Mouse (Mus musculus) brain, embryonic 14.5 days (tissue): ENCODE results near the gene Kcnh1. TPM values are rescaled to one million over a fixed set of nuclear protein-coding genes. Genes with fewer than 3 reads are reported as not detected.

ENCODE experiments used
- DNase-seq: peaks from one replicate; pipeline ENCODE4 v3.0.0-alpha.2; 2011; ENCODE audit warnings: low read depth
- CTCF ChIP-seq: fragments of 200-500 bp; IDR thresholded peaks from 2 replicates; pipeline ENCODE4 v1.5.1; 2012; ENCODE audit warnings: inconsistent platforms, mild to moderate bottlenecking, moderate library complexity, borderline replicate concordance; ENCODE audit not compliant: insufficient read depth, insufficient read length; ENCODE audit errors: extremely low read depth
- POLR2A ChIP-seq: fragments of 200-500 bp; IDR thresholded peaks from 2 replicates; pipeline ENCODE4 v1.6.1; 2012; ENCODE audit warnings: mild to moderate bottlenecking, inconsistent platforms, borderline replicate concordance; ENCODE audit not compliant: poor library complexity, insufficient read depth, insufficient read length, severe bottlenecking; ENCODE audit errors: extremely low read depth
- polyA plus RNA-seq: library from polyadenylated mRNA; depleted of rRNA; stranded (reverse); fragments of >200 nt; gene quantifications from 2 replicates; pipeline ENCODE4 v1.2.3, GENCODE M21; 2012

Kcnh1 gene
- polyA plus RNA-seq, 1 experiment, result 3.3 TPM

DNA sequence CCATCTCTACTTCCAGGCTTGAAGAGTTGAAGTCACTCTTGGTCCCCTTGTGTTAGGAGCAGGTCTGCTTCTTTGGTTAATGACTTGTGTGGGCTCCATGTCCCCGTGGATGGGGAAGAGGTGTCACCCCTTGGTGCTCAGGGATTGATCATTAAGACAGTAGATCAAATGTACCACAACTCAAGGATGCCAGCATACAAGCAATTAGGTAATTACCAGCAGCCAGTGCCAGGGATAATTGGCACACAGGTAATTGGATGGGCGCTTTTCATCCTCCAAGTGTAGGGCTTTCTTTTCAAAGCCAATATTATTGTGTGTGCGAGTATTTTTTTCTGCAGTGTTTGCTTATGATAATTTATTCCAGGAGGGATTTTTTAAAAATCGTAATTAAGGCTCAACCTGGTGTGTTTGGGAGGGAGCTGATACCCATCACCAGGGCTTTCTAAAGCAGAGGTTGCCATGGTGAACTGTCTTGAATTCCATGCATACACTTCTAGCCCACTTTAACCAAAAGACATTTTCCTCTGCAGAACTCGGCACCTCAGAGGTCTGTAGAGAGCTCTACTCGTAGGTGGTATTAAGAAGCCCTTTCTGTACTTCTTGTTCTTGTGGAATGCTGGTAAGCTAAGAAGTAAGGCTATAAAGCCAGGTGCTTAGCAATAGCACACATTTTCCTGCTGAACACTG is 248.7 kb downstream of the Kcnh1 start:
- TF ChIP-seq POLR2A (no peak), CTCF (no peak)
- DNase-seq, result peak; percentile 71

GRCm38 (mm10) chr1:192442772-192443445 is 252.3 kb downstream of the Kcnh1 start:
- DNase-seq, result no peak
- TF ChIP-seq CTCF (no peak), POLR2A (no peak)

DNA sequence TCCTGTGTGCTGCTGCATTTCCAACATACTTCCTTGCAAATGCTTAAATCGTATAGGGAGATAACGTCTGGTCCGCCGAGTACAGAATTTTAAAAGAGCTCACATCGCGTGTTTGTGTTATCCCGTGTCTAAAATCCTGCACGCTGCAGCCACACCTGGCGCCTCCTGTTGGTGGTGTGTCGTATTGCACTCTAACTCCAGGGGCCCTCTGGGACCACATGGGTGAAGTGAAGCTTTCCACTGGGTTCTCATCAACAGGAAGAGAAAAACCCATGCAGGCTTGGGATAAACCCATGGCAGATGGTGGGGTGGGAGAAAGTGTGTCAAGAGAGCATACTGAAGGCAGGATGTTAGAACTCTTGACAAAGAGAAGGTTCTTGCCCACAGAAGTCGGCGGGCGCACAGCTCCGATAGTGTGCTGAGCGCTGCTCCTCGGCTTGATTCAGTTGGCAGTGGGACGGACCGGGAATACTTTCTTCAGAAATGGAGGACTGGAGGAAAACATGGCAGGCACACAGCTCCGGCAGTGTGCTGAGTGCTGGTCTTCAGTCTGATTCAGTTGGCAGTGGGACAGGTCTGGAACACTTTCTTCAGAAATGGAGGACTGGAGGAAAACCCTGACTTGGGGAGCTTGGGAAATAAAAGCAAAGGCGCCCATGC is 253.6 kb downstream of the Kcnh1 start:
- DNase-seq, result peak; percentile 57
- TF ChIP-seq POLR2A (no peak), CTCF (peak; percentile 59)

DNA sequence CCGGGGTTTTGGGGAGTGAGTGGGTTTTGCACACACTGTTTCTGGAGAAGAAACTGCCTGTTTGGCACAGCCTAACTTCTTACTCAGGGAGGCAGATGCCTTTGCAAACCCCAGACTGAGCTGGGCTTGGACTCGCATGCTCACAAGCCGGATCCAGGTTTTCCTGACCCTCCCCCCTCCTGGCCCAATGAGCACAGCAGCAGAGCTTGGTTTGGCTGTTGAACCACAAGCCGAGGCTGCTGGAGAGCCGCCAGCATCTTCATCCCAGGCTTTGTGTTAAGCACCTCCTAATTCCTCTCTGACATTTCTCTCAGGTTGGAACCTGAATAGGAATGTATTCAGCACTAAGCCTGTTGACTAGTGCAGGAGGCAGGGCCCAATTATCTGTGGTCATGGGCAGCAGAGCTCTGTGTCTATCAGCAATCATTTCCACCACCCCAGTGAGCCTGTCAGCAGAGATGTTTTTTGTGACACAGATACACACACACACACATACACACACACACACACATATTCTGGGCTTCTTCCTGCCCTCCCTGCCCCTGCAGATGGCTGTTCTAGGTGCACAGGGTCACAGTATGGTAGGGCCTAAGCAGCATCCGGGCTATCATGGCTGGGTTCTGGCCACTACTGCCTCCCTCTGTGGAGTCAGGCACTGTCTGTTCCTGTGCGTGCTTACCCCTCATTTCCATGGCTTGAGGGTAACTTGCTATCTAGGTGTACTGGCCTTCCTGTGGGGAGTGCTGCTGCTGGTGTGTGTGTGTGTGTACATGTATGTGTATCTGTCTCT is 254.3 kb downstream of the Kcnh1 start:
- TF ChIP-seq POLR2A (no peak), CTCF (no peak)

GRCm38 (mm10) chr1:192446158-192446557 is 255.6 kb downstream of the Kcnh1 start:
- DNase-seq, result no peak
- no peak for TF ChIP-seq POLR2A

More for the DNA sequence above, 254.3 kb downstream of the Kcnh1 start:
- peak; percentile 97 for DNase-seq

DNA sequence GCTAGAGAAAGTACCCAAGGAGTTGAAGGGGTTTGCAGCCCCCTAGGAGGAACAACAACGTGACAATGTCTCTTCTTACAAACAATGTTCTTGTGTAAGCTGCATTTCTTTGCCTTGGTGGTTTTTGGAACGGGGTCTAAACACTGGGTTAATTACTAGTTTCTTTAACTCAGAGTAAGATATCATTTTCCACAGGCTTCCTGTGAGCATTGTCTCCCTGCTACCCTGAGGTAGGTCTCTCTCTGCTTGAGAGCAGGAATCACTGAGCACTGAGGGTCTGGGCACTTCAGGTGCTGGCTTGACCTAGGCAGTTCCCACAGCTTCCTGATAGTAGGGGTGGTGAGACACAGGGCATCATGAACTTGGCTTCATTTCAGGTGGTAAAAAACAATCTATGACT is 257.1 kb downstream of the Kcnh1 start:
- no peak for DNase-seq
- TF ChIP-seq POLR2A (no peak), CTCF (no peak)

GRCm38 (mm10) chr1:192448512-192448911 is 257.9 kb downstream of the Kcnh1 start:
- no peak for TF ChIP-seq CTCF
- no peak for TF ChIP-seq POLR2A

DNA sequence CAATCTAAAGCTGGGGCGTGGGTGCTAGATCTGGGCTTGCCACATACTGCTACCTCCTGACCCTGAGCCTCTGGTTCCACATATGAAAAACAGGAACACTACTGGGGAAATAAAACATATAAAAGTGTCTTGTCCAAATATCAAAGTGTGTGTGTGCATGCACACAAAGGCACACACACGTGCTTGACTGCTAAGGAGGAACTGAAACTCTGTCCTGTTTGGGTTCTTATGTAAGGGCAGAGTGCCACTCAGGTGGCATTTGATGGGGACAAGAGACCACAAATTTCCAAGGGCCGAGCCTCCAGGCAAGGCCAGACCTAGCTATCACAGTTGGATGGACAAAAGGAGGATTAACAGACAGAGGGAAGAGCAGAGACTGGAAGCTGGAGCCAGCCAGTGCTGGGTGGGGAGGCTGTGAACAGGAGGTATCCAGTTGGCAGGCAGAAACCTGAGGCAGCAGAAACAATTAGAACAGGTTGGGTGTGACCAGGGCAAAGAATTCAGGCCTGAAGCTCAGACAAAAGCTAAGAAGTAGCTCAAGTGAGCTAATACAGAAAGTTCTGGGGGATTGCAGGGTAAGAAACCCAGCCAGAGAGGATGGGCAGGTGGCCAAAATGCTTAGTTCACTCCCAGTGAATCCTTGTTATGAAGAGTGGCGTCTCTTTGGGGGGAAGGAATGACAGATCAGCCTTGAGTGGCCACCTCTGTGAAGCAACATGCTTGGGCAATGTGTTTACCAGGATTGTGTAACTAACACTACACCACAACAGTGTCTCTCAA is 259.2 kb downstream of the Kcnh1 start:
- TF ChIP-seq POLR2A (no peak), CTCF (no peak)
- DNase-seq, result peak; percentile 54

More at GRCm38 (mm10) chr1:192448512-192448911, 257.9 kb downstream of the Kcnh1 start:
- no peak for DNase-seq

- DNase-seq, result no peak
- TF ChIP-seq CTCF (no peak), POLR2A (no peak)
These were observed 259.9 kb downstream of the Kcnh1 start for GRCm38 (mm10) chr1:192450425-192450824.

GRCm38 (mm10) chr1:192451722-192452121 is 261.1 kb downstream of the Kcnh1 start:
- TF ChIP-seq POLR2A, result no peak
- no peak for TF ChIP-seq CTCF
- peak; percentile 23 for DNase-seq
